ENCODE assay signal across 16 mouse cellular contexts in the genomic region with DNA sequence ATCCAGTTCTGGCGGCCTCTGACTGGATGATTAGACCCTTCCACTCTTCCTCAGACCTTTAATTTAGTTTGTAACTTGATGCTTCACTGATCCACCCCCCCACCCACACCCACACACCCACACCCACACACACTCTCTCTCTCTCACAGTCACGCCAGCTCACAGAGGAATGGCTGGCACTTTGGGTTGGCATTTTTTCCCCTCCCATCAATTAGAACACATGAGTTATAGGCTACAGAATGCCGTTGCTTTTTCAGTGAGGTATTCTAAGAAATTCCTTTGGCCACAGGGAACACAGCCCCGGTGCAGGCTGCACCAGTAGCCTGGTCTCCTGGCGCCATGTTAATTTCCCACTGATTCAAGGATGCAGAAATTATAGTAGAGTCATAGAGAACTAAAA.
"Had no signal": no experiment of that assay in that cellular context is flagged by ENCODE, and none has a peak within 500 bp of the region (broad histone marks: within the 10 kb centered on the region; RNA-seq: fewer than 3 reads in every experiment).

No protein-coding gene starts in this region.

- H3K9ac ChIP-seq: limb, embryonic 12.5 days; limb, embryonic 15.5 days; liver, embryonic 14.5 days; liver, postnatal 0 days; lung, embryonic 14.5 days; midbrain, embryonic 13.5 days had no signal

- H3K4me2 ChIP-seq: limb, embryonic 12.5 days; limb, embryonic 15.5 days; liver, embryonic 11.5 days; lung, embryonic 14.5 days; midbrain, embryonic 13.5 days had no signal

- H3K9me3 ChIP-seq: limb, embryonic 12.5 days; limb, embryonic 15.5 days; megakaryocyte, embryonic 14.5 days; midbrain, embryonic 10.5 days; midbrain, embryonic 13.5 days had no signal

- DNase-seq: kidney, adult 18-20 months; kidney, postnatal 36 days; liver, postnatal 0 days; lung, embryonic 14.5 days; thymus, adult 18-20 months; thymus, postnatal 36 days had no signal

- H3K36me3 ChIP-seq: limb, embryonic 12.5 days; limb, embryonic 15.5 days; midbrain, embryonic 10.5 days; midbrain, embryonic 13.5 days had no signal

- H3K27ac ChIP-seq: limb, embryonic 12.5 days; limb, embryonic 15.5 days; liver, embryonic 14.5 days; midbrain, embryonic 10.5 days; midbrain, embryonic 13.5 days had no signal

- H3K4me3 ChIP-seq: limb, embryonic 12.5 days; limb, embryonic 15.5 days; megakaryocyte, embryonic 14.5 days; midbrain, embryonic 10.5 days; midbrain, embryonic 13.5 days; myocyte had no signal

- ATAC-seq: liver, postnatal 0 days; lung, postnatal 0 days; midbrain, embryonic 13.5 days; midbrain, embryonic 16.5 days had no signal
